Mouse (Mus musculus): Measurements from ENCODE around the gene Gm26558.

Gene Gm26558

GRCm38 (mm10) chr2:70661715-70662495 is at the start of gene Gm26558:
Gene Gm26558, minus strand, starts transcription at chr2:70662108.
- in situ Hi-C loops (cut with MseI, MboI) = no loop called here

DNA sequence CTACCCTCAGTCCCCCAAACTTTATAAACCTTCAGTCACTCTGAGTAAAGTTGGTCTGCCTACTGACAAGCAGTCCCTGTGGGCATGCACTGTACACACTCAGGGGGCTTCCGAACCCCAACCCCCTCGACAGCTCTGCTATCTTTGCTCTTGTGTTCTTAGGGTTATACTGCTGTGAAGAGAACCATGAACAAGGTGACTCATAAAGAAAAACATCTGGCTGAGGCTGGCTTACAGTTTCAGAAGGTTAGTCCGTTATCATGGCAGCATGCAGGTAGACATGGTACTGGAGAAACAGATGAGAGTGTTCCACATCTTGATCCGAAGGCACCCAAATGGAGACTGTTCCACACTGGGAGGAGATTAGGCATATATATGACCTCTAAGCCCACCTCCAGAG is 49.0 kb upstream of the Gm26558 start:
- in situ Hi-C loops (cut with MseI, MboI) = loop anchor here in 1 of 2 experiments (25.0 kb wide), 1 partner anchor 326 kb away; no protein-coding TSS in a partner anchor

DNA sequence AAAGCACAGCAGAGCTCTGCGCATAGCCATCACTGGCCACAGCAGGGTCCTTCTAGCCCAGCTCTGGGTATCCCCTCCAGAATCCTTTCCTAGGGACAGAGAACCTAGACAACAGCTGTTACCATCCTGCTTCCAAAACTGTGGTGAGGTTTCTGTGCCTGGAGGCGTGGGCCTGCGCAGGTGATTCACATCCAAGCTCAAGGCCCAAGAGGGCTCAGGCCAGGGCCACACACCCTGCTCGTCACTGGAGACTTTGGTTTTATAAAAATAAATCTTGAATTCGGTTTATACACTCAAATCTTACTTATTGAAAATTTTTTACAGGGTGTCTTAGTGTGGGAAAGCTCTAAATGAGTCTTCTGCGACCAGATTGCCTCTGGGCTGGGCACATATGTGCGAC is 48.3 kb upstream of the Gm26558 start:
- in situ Hi-C loops (cut with MseI, MboI) = loop anchor here in 1 of 2 experiments (25.0 kb wide), 1 partner anchor 327 kb away; no protein-coding TSS in a partner anchor

GRCm38 (mm10) chr2:70708986-70709730 is 47.2 kb upstream of the Gm26558 start:
- in situ Hi-C loops (cut with MseI, MboI) = loop anchor here (10.0 to 25.0 kb wide), 2 partner anchors 328 to 336 kb away; no protein-coding TSS in a partner anchor

DNA sequence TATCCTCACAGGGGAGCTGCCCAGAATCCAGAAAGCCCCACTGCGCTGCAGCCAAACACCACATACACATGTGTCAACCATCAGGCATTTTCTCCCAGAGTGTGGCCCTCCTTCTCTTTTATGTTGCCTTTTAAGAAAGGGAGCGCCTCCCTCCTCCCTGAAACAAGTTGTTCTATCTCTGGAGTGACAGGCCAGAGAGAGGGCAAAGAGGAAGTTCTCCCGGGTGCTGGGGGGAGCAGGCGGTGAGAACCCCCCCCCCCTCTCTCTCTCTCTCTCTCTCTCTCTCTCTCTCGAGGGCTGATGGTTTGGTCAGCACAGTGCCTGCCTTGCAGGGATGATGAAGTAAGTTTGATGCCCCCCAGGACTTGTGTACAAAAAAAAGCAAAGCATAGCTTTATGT is 40.5 kb upstream of the Gm26558 start:
- in situ Hi-C loops (cut with MseI, MboI) = loop anchor here (10.0 to 25.0 kb wide), 2 partner anchors 335 to 342 kb away; no protein-coding TSS in a partner anchor

DNA sequence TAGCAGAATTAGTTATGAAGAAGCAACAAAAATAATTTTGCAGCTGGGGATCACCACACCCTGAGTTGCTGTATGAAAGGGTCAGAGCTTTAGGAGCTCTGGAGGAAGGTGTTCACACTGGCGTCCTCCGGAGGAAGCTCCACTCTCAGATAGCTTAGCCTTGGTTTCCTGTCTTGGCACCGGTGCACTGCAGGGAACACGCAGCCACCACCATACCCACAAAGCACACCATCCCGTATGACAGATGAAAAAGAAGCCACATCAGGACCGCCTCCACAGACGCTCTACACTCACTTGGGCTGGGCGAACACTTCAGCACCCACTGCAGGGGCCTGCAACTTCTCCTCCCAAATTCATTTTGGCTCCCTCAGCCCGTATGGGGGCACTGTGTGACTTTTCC is 39.7 kb upstream of the Gm26558 start:
- in situ Hi-C loops (cut with MseI, MboI) = loop anchor here (10.0 to 25.0 kb wide), 2 partner anchors 336 to 343 kb away; no protein-coding TSS in a partner anchor

DNA sequence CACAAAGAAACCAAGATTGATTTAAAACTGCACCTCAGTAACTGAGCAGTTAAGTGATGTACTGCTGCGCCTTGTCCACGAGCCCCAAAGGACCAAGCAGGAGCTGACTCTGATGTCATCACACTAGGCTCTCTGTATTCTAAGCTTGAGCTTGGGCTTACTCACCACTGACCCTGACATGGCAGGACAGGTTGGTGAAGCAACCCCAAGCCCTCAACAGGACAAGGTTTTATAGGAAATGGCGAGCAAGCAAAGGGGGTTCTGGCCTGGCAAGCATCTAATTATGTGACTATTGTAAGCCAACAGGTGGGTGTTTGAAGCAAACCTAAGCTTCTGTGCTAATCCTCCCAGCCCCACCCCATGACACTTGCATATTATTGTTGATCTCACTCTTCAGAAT is 38.9 kb upstream of the Gm26558 start:
- in situ Hi-C loops (cut with MseI, MboI) = loop anchor here (10.0 to 25.0 kb wide), 2 partner anchors 336 to 344 kb away; no protein-coding TSS in a partner anchor

- in situ Hi-C loops (cut with MseI, MboI) = no loop called here
Observed at GRCm38 (mm10) chr2:70695712-70696111, 33.8 kb upstream of the Gm26558 start.

GRCm38 (mm10) chr2:70690195-70690594 is 28.3 kb upstream of the Gm26558 start:
- in situ Hi-C loops (cut with MseI, MboI) = no loop called here

DNA sequence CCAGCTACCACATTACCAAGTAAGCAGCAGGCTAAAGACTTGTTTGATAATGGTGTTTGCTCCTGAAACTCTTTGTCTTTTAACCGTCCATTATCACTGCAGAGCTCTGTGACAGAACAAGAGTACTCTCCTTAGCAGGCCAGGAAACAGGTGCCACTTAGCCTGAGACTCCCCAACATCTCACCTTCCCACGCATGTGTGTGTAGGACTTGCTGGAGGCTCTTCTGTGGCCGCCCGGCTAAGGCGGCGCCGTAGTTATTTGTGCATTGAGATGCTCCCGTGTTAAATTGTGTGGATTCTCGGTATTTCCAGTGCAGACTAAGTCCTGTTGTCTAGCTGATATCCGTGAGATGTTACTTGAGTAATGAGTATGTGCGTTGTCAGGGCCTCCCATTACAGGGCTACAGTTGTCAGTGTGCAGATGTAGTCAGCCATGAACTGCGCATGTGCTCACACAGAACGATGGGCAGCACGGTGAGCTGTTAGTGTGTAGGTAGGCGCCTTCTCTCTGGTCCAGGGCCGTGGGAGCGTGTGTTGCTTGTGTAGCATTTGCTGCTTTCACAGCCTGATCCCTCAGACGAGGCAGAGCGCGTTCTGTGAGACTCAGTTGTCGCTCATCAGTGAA is 26.7 kb upstream of the Gm26558 start:
- in situ Hi-C loops (cut with MseI, MboI) = no loop called here

- in situ Hi-C loops (cut with MseI, MboI) = no loop called here
Observed at GRCm38 (mm10) chr2:70682324-70682723, 20.4 kb upstream of the Gm26558 start.

DNA sequence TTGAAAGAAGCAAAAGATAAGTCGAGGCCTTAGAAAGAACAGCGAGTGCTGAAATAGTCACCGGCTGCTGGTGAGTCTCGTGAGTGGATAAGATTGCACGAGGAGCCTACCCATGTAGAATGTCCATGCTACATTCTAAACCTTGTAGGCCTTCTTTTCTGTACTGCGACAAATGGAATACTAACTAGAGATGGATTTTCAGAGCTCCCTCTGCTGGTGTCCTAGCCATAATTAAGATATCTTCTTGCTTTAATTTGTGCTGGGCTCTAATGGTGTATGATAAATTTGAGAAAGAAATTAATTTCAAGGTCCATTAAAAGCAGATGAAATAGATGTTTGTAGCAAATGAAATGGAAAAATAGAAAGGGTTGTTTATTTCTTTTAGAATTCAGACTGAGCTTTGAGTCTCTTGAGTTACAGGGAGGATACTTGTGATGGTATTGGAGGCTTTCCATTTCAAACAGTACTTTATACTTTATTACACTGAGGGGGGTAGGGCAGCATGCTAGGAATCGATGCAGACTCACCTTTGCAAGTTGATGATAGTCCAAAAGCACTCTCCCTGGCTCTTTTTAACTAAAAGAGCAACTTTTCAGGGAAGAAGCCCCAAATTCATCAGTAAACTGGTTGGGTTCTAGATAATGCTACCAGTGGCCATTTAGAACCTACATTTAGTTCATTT is 11.7 kb upstream of the Gm26558 start:
- in situ Hi-C loops (cut with MseI, MboI) = no loop called here

- in situ Hi-C loops (cut with MseI, MboI) = no loop called here
Observed at GRCm38 (mm10) chr2:70672476-70672875, 10.6 kb upstream of the Gm26558 start.

GRCm38 (mm10) chr2:70669896-70670295 is 8.0 kb upstream of the Gm26558 start:
- in situ Hi-C loops (cut with MseI, MboI) = no loop called here

DNA sequence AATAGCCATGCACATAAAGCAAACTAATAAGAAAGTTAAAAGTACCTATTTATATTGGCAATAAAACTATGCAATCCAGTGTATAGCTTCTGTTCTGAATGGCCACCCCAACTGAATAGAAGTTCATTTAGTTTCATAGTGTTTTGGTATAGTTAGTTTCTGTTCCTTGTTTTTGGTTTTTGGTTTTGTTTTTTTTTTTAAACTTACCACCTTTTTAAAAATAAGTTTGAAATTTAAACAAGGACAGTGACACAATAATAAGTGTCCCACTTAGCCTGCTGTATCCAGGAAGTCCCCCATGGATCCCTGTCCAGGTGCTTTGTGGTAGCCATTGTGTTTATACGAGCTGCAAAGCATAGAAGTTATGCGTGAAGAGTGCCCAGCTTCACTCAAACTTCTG is 7.3 kb upstream of the Gm26558 start:
- in situ Hi-C loops (cut with MseI, MboI) = no loop called here

GRCm38 (mm10) chr2:70667016-70667415 is 5.1 kb upstream of the Gm26558 start:
- in situ Hi-C loops (cut with MseI, MboI) = no loop called here

GRCm38 (mm10) chr2:70663764-70664163 is 1.9 kb upstream of the Gm26558 start:
- in situ Hi-C loops (cut with MseI, MboI) = no loop called here

DNA sequence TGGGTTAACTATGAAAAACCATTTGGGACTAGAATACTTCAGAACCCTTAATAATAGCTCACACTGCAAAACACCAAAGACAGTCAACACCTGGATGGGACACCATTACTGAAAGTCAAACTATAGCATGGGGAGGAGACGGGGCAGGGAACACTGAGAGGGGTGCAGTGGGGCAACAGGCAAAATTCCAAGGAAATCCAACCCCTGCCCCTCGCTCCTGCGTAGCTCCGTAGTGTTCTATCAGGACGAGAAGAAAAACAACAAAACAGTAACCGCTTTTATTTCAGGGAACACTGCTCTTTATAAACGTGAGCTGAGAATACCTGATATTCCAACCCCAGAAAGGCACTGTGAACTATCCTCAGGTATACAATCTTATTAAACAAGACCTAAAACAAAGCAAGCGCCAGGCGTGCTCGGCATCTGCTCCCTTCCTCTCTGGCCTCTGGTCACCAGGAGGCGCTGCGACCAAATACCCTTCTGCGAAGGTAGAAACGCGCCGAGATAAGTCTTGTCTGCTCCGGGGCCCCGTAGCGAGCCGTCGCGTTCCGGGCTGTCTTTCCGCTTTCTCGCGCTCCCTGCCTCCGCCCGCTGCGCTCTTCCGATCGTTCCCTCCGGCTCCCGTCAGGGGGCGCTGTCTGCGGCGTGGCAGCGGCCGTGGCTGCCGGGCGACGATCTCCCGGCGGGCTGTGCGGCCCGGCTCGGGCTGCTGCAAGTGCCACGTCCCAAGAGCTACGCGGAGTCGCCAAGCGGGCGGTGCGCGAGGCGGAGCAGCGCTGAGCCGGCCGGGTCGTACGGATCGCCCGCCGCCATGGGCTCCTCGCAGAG is 807 bp downstream of the Gm26558 start, which contains the start of gene Gorasp2:
Gorasp2 (plus strand) TSS at position 690 of the 828 bp plus-strand sequence.
- in situ Hi-C loops (cut with MseI, MboI) = no loop called here

DNA sequence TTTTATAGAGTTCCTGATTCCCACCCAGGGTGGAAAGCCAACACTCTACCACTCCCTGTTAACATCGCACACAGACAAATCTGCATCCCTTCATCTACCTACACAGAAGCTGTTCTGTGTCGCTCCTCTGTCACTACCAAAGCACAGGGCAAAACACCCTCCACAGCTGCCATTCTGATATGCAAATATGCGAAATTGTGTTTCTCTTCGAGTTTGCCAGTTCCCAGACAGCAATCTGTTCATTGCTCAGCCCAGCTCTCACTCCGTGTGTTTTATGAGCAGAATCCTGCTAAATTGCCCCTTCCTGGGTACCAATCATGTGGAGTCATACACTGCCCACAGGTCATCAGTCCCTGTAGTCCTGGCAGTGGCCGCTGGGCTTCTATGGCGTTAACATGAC is 4.8 kb downstream of the Gm26558 start:
- in situ Hi-C loops (cut with MseI, MboI) = no loop called here

GRCm38 (mm10) chr2:70651820-70652219 is 10.1 kb downstream of the Gm26558 start:
- in situ Hi-C loops (cut with MseI, MboI) = no loop called here
